Mouse (Mus musculus): Measurements from ENCODE around the gene Afm.

GRCm38 (mm10) chr5:90488323-90488722 is 30.4 kb upstream of the Afm start:
- TF ChIP-seq CTCF (IDR thresholded peaks at IDR 0.05; ENCODE audit: low read depth) (no peak), EP300 (IDR thresholded peaks at IDR 0.05; ENCODE audit: low read depth) (0 out of 2 replicates have a peak, but pooled peaks have one; percentile 25)
